Mouse (Mus musculus): ENCODE results near the gene Mcpt4. TPM values are rescaled to one million over a fixed set of nuclear protein-coding genes. Genes with fewer than 3 reads are reported as not detected.
"Not testable (repeated sequence)": the region's sequence is repeated elsewhere in the genome, so short reads cannot be mapped to it uniquely, and the experiment has no call there.

The Mcpt4 gene
- total RNA-seq (2022) = under 1 TPM in 2 of 4 experiments, not detected in 2; 0.57 to 0.58 TPM

DNA sequence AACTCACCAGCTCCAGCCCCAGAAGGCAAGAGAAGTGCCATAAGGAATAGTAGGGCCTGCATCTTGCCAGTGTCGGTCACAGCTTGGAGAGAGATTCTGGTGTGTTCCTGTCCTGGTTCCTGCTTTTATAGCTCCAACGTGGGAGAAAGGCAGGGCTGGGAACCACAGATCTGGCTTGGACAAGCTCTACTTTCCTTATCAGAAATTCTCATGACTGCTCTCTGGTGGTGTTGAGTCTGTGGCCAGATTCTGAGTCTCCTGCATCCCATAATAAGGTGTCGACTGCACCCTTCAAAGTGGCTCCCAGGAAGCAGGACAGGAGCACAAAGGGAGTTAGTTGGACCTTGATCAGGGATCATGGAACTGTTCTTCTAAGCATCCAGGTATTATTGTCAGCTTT, at the start of gene Mcpt4:
Gene Mcpt4 (minus strand): TSS at position 101 of the 400 bp plus-strand sequence.
- not testable (repeated sequence) for DNase-seq (ENCODE audit: low spot score in 2 of 2)

- DNase-seq (ENCODE audit: low spot score in 2 of 2) = peak in 1 of 2 experiments; percentile 5
These were observed 43.5 kb upstream of the Mcpt4 start for GRCm38 (mm10) chr14:56105447-56106180.

DNA sequence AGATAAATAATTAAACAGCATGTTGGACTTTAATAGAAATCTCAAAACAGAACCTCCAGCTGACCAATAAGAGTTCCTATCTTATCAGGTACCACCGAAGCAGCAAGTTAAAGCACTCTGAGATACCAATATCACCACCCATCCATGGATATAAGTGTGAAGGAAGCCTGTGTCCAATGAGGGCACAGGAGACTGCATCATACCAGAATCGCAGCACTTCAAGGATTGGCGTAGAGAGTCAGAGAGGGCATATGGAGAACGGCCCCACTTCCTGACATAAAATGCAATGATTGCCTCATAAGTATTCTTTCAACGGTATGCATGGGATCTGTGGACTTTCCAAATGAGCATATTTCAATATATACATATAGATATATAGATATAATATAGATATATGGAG, 42.9 kb upstream of the Mcpt4 start:
- DNase-seq (ENCODE audit: low spot score in 2 of 2) = no peak

DNA sequence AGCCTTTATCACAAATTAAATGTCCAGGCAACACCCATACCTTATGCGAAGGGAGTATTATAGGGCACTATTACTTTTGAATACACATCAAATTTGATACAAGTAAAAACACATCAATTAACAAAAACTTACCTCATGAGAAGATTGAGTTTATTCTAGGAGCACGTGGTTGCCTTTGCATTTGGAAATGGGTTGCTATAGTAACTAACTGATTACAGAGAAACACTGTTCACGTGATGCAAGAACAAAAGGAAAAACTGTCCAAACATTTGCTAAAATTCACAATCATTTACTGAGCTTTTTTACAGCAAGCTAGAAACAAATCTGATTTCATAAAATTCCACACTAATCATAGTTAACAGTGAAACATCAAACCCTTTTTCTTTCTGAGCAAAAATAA, 41.3 kb upstream of the Mcpt4 start:
- no peak for DNase-seq (ENCODE audit: low spot score in 2 of 2)

DNA sequence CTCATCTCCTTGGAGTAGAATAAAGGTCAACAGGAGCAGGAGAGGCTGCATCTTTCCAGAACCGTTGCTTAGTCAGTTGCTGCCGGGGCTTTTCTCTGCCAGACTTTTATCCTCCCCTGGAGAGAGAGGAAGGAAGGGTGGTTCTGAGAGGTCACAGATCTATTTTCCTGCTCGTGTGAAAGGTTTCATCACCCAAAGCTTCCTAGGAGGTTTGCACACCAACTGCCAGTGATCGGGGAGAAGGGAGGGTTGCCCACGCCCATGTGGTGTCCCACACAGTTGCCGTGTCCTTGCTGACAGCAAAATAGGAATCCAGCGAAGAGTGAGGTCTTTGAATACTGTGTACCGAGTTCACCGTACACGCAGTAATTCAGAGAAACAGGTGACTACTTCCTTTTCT, 40.3 kb upstream of the Mcpt4 start, which contains the start of gene Ctsg:
Gene Ctsg (minus strand): TSS at position 189 of the 400 bp plus-strand sequence.
- DNase-seq (ENCODE audit: low spot score in 2 of 2) = no peak

DNA sequence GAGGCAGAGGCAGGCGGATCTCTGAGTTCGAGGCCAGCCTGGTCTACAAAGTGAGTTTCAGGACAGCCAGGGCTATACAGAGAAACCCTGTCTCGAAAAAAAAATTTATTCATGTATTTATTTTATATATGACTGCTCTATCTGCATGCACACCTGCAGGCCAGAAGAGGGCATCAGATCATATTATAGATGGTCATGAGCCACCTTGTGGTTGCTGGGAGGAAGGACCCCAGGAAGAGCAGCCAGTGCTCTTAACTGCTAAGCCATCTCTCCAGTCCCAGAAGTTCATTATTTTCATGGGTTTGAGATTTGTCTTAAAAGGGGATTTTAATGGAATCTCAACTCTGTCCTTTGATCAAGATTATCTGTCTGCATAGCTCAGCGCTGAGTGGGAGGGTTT, 36.8 kb upstream of the Mcpt4 start:
- DNase-seq (ENCODE audit: low spot score in 2 of 2) = no peak

- DNase-seq (ENCODE audit: low spot score in 2 of 2) = no peak
These were observed 35.5 kb upstream of the Mcpt4 start for GRCm38 (mm10) chr14:56097597-56097996.

- no peak for DNase-seq (ENCODE audit: low spot score in 2 of 2)
These were observed 31.2 kb upstream of the Mcpt4 start for GRCm38 (mm10) chr14:56093353-56093752.

GRCm38 (mm10) chr14:56086711-56087110, 24.6 kb upstream of the Mcpt4 start:
- no peak for DNase-seq (ENCODE audit: low spot score in 2 of 2)

DNA sequence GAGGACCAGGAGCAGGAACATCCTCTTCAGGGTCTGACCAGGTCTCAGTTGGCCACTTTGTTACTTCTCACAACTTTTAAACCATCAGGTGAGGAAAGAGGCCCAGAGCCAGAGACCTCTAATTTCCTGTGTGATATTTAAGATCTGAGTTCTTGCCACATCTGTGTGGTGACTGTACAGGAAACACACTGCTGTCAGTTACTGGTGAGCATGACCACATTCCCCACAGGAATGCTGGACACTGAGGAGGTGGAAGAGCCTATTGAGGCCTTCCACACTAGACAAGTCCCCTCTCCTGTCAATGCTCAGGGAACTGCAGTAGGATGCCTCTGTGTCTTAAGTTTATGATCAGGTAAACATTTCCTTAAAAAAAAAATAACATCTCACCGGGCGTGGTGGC, 23.1 kb upstream of the Mcpt4 start, which contains the start of gene Mcpt8:
Gene Mcpt8 (minus strand): TSS at position 107 of the 400 bp plus-strand sequence.
- no peak for DNase-seq (ENCODE audit: low spot score in 2 of 2)

GRCm38 (mm10) chr14:56082016-56082415, 19.9 kb upstream of the Mcpt4 start:
- no peak for DNase-seq (ENCODE audit: low spot score in 2 of 2)

DNA sequence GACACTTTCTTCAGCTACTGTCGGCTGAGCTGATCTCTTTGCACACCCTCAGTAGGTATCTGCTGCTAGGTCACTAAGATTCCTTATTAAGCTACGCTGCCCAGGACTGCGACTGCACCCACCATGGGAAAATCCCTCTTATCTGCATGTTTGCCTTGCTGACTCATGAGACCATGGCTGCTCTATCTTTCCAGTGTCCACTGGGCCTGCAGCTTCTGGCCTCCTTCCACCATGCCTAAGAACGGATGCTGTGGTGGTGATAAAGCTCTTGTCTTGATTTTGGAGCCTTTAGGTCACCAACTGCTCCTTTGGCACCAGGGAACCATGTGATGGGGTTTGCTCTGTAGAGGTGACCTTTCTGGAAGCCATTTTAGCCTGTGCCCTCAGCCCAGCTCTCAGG, 4.4 kb downstream of the Mcpt4 start:
- no peak for DNase-seq (ENCODE audit: low spot score in 2 of 2)

GRCm38 (mm10) chr14:56055408-56055807, 6.7 kb downstream of the Mcpt4 start:
- DNase-seq (ENCODE audit: low spot score in 2 of 2) = no peak

GRCm38 (mm10) chr14:56041792-56042191, 20.3 kb downstream of the Mcpt4 start, which contains the start of gene Mcpt2:
Mcpt2 (plus strand) TSS chr14:56042041.
- not testable (repeated sequence) for DNase-seq (ENCODE audit: low spot score in 2 of 2)

DNA sequence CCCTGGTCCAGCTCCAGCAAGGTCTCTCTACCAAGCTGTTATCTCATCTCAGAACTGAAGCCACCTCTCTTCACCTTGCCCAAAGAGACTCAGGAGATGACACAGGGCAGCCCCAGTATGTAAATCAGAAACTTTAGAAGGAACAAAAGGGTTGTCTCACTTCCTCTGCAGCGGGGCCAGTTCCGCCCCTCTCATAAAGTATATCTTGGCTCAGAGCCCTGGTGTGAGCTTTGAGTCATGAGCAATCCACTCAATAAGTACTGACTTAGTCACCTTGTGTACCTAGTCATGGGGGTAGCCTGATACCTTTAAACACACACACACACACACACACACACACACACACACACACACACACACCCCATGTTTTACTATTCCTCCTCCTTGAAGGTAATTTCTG, 27.7 kb downstream of the Mcpt4 start:
- no peak for DNase-seq (ENCODE audit: low spot score in 2 of 2)

DNA sequence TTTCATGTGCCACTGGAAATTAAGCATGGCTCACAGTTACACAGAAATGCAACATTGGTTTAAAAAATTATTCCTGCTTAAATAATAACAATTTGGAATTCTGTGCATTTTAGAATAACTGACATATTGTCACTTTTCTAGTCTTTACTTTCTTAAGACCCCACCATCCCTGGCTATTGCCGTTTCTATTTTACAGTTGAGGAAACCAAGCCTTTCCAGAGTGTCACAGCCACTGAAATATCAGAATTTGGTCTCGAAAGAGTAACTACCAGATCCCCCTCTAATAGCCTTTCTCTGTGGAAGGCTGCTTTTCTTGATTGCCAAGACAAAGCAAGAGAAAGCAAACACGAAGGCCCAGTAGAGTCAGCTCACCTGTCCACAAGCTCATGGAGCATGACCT, 31.7 kb downstream of the Mcpt4 start, which contains the start of gene Mcpt9:
Gene Mcpt9 (minus strand): TSS at position 101 of the 400 bp plus-strand sequence.
- not testable (repeated sequence) for DNase-seq (ENCODE audit: low spot score in 2 of 2)

- DNase-seq (ENCODE audit: low spot score in 2 of 2) = not testable (repeated sequence)
These were observed 40.8 kb downstream of the Mcpt4 start for GRCm38 (mm10) chr14:56021305-56021704.

DNA sequence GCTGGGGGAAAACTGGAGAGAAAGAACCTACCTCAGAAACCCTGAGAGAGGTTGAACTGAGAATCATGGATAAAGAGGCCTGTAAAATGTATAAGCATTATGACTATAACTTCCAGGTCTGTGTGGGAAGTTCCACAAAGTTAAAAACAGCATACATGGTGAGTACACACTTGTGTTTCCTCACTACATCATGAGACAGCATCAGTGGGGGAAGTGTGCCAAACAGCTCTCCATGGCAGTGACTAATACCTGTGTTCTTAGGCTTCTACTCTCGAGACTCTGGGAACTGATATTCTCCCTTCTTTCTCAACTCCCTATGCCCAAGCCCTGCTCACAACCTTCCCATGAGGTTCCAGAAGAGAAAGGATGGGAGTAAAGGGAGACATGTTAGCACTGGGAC, 42.7 kb downstream of the Mcpt4 start:
- no peak for DNase-seq (ENCODE audit: low spot score in 2 of 2)

DNA sequence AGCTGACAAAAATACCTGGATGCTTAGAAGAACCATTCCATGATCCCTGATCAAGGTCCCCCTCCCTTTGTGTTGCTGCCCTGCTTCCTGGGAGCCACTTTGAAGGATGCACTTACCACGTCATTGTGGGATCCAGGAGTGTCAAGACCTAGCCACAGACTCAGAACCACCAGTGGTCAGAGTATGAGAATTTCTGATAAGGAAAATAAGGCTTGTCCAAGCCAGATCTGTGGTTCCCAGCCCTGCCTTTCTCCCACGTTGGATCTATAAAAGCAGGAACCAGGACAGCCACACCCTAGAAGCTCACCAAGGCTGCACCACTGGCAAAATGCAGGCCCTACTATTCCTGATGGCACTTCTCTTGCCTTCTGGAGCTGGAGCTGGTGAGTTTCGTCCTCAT, 44.4 kb downstream of the Mcpt4 start, which contains the start of gene Mcpt1:
Gene Mcpt1 (plus strand): TSS at position 301 of the 400 bp plus-strand sequence.
- not testable (repeated sequence) for DNase-seq (ENCODE audit: low spot score in 2 of 2)

DNA sequence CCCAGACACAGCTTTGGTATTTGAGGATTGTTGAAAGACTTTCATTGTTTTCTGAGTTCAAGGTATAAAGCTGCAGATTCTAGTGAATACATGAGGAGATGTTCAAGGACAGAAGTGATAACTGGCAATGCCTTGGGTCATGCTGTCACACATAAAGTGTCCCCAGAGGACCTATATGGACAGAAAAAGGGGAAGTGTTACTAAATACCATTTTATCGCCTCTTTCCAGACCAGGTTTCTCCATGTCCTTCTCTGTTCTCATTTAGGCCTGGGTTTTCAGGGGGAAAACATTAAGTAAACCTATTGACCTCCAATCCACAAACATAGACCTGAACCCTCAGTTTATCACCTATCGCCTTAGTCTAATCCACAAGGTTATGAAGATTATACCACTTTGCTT, 48.2 kb downstream of the Mcpt4 start:
- DNase-seq (ENCODE audit: low spot score in 2 of 2) = no peak

- no peak for DNase-seq (ENCODE audit: low spot score in 2 of 2)
These were observed 49.0 kb downstream of the Mcpt4 start for GRCm38 (mm10) chr14:56013147-56013546.
